Mouse (Mus musculus): ENCODE data around the gene Hs3st3b1. TPM values are rescaled to one million over a fixed set of nuclear protein-coding genes. Genes with fewer than 3 reads are reported as not detected.

Hs3st3b1 gene
- 1.9 and 2.1 TPM in 2 replicates for polyA plus RNA-seq (2012; rRNA removed)

DNA sequence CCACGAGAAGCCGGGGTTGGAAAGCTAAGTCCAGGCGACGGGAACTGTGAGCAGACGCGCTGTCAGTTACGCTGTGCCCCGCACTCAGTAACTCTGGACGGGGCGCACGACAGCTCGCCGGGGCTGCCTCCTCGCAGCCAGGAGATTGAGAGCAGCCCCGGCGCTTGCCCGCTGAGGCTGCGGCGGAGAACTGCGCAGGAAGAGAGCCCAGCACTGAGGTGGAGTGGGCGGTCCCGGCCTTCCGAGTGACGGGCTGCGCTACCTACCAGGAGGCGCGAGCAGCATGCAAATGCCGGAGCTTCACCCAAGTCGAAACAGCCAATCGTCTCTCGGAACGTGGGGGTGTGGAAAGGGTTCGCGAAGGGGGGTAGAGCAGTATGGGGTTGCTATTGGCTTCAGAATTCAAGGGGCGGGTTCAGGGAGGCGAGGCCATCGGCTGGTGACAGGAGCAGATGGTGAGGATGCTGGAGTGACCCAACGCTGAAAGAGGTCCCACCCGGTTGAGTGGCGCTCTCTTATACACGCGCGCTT, at the start of gene Hs3st3b1:
Gene Hs3st3b1 (minus strand): TSS at position 200 of the 531 bp plus-strand sequence.
- H3K36me3 ChIP-seq (ENCODE audit: control insufficient read depth, insufficient read depth, low read length) = no peaks in the 10 kb centered on the region
- TF ChIP-seq CTCF (IDR thresholded peaks at IDR 0.05; ENCODE audit: control insufficient read depth, insufficient read depth, insufficient replicate concordance, low read depth, low read length) (no peak), POLR2A (IDR thresholded peaks at IDR 0.05; ENCODE audit: control insufficient read depth, low read depth, low read length) (peak; percentile 42; the same call in 1 of the 2 replicates)
- peak within 1 kb of the TSS; percentile 75 for H3K4me3 ChIP-seq (ENCODE audit: control insufficient read depth, low read depth, low read length)
- peaks cover 11% of the 10 kb centered on the region for H3K27me3 ChIP-seq (ENCODE audit: control insufficient read depth, insufficient read depth, low read length)
- no peak within 1 kb of the TSS for H3K27ac ChIP-seq (ENCODE audit: control insufficient read depth, insufficient read depth, low read depth, low read length)
- H3K4me1 ChIP-seq (ENCODE audit: control insufficient read depth, insufficient read depth, low read length) = peaks cover 40% of the 10 kb centered on the region

- Histone ChIP-seq H3K27me3 (ENCODE audit: control insufficient read depth, insufficient read depth, low read length) (no peaks in the 10 kb centered on the region), H3K27ac (ENCODE audit: control insufficient read depth, insufficient read depth, low read depth, low read length) (no peak overlapping the region), H3K4me1 (ENCODE audit: control insufficient read depth, insufficient read depth, low read length) (peaks cover 3% of the 10 kb centered on the region), H3K36me3 (ENCODE audit: control insufficient read depth, insufficient read depth, low read length) (no peaks in the 10 kb centered on the region), H3K4me3 (ENCODE audit: control insufficient read depth, low read depth, low read length) (no peak overlapping the region)
- TF ChIP-seq POLR2A (IDR thresholded peaks at IDR 0.05; ENCODE audit: control insufficient read depth, low read depth, low read length) = no peak
- no peak for TF ChIP-seq CTCF (IDR thresholded peaks at IDR 0.05; ENCODE audit: control insufficient read depth, insufficient read depth, insufficient replicate concordance, low read depth, low read length)
These were observed 49.4 kb upstream of the Hs3st3b1 start for GRCm38 (mm10) chr11:63971462-63971861.

DNA sequence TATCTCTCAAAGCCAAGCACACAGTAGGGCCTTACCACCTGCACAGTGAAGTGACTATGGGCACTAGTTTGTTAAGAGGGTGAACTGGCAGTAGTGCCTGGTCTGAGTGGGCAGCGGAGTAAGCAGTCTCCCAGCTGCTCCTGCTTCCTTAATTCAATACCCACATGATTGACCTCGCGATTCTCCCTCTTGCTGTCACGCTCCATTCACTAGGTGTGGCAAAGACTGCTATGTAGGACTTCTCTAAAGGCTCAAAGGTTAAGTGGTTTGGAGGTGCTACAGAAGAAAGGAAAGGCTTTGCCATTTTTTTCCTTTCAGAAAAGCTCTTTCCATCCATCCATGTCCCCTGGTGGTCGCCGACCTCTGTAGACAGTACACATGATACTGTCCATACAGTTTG, 48.7 kb upstream of the Hs3st3b1 start:
- TF ChIP-seq CTCF (IDR thresholded peaks at IDR 0.05; ENCODE audit: control insufficient read depth, insufficient read depth, insufficient replicate concordance, low read depth, low read length) (no peak), POLR2A (IDR thresholded peaks at IDR 0.05; ENCODE audit: control insufficient read depth, low read depth, low read length) (no peak)
- no peak overlapping the region for H3K4me3 ChIP-seq (ENCODE audit: control insufficient read depth, low read depth, low read length)

DNA sequence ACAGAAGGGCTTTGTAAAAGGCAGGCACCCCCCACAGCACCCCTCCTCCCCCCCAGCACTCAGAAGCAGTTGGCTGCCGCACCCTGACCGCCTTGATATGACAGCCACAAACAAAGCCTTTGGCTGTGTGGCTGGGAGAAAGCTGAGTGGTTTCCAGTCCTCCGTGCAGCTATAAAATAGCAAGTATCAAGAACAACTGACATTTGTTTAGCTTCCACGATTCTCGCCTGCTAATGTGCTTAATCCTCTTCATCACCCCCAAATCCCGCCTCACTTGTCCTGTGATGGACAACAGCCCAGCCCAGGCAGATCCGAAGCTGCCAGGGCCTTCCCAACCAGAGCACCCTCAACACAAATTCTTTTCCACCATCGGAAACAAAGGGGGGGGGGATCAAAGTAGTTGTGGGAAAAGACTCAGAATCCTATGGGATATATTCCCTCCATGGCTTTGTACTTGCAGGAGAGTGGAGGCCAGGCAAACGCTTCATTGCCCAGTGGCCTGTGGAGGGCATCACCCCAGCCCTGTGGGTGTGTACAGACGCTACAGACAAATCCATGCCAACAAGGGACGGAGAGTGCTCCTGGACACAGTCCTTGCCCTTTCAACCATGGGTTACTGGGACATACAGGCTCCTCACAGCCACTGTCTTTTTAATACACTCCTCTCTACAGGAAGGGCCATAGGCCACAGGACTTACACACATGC, 47.3 kb upstream of the Hs3st3b1 start:
- Histone ChIP-seq H3K36me3 (ENCODE audit: control insufficient read depth, insufficient read depth, low read length) (no peaks in the 10 kb centered on the region), H3K4me3 (ENCODE audit: control insufficient read depth, low read depth, low read length) (no peak overlapping the region), H3K27me3 (ENCODE audit: control insufficient read depth, insufficient read depth, low read length) (no peaks in the 10 kb centered on the region), H3K27ac (ENCODE audit: control insufficient read depth, insufficient read depth, low read depth, low read length) (no peak overlapping the region), H3K4me1 (ENCODE audit: control insufficient read depth, insufficient read depth, low read length) (peaks cover 3% of the 10 kb centered on the region)
- no peak for TF ChIP-seq POLR2A (IDR thresholded peaks at IDR 0.05; ENCODE audit: control insufficient read depth, low read depth, low read length)
- TF ChIP-seq CTCF (IDR thresholded peaks at IDR 0.05; ENCODE audit: control insufficient read depth, insufficient read depth, insufficient replicate concordance, low read depth, low read length) = no peak

More for the DNA sequence above, 48.7 kb upstream of the Hs3st3b1 start:
- H3K27me3 ChIP-seq (ENCODE audit: control insufficient read depth, insufficient read depth, low read length) = no peaks in the 10 kb centered on the region
- peaks cover 3% of the 10 kb centered on the region for H3K4me1 ChIP-seq (ENCODE audit: control insufficient read depth, insufficient read depth, low read length)
- H3K36me3 ChIP-seq (ENCODE audit: control insufficient read depth, insufficient read depth, low read length) = no peaks in the 10 kb centered on the region
- H3K27ac ChIP-seq (ENCODE audit: control insufficient read depth, insufficient read depth, low read depth, low read length) = no peak overlapping the region

DNA sequence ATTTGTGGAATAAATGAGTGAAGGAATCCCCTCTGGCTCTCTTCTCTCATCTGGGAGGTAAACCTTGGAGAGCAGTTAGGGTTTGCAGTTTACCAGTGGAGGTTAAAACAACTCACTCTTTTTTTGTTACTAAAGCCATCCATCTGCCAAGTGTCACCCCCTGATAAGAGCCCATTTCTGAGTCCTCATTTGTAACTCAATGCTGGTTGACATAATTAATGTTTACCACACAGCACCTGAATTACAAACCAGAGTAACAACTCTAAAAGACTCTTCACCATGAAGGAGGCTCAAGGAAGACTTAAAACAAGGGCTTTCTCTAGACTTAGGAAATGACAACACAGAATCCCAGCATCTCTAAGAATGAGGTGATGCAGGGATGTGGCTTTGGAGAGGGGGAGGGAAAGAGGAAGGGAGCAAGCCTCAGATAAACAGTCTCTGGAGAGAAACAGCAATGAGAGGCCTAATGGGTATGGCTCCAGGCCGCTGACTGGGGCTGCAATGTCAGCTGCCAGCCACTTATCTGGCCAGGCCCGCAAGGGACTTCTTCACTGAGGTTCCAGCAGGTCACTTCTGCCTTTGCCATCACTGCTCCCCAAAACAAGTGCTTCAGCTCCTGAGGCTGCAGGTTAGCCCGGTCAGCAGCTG, 46.4 kb upstream of the Hs3st3b1 start:
- Histone ChIP-seq H3K27ac (ENCODE audit: control insufficient read depth, insufficient read depth, low read depth, low read length) (no peak overlapping the region), H3K36me3 (ENCODE audit: control insufficient read depth, insufficient read depth, low read length) (no peaks in the 10 kb centered on the region), H3K4me1 (ENCODE audit: control insufficient read depth, insufficient read depth, low read length) (no peaks in the 10 kb centered on the region), H3K27me3 (ENCODE audit: control insufficient read depth, insufficient read depth, low read length) (no peaks in the 10 kb centered on the region), H3K4me3 (ENCODE audit: control insufficient read depth, low read depth, low read length) (no peak overlapping the region)
- TF ChIP-seq CTCF (IDR thresholded peaks at IDR 0.05; ENCODE audit: control insufficient read depth, insufficient read depth, insufficient replicate concordance, low read depth, low read length) = no peak
- no peak for TF ChIP-seq POLR2A (IDR thresholded peaks at IDR 0.05; ENCODE audit: control insufficient read depth, low read depth, low read length)

DNA sequence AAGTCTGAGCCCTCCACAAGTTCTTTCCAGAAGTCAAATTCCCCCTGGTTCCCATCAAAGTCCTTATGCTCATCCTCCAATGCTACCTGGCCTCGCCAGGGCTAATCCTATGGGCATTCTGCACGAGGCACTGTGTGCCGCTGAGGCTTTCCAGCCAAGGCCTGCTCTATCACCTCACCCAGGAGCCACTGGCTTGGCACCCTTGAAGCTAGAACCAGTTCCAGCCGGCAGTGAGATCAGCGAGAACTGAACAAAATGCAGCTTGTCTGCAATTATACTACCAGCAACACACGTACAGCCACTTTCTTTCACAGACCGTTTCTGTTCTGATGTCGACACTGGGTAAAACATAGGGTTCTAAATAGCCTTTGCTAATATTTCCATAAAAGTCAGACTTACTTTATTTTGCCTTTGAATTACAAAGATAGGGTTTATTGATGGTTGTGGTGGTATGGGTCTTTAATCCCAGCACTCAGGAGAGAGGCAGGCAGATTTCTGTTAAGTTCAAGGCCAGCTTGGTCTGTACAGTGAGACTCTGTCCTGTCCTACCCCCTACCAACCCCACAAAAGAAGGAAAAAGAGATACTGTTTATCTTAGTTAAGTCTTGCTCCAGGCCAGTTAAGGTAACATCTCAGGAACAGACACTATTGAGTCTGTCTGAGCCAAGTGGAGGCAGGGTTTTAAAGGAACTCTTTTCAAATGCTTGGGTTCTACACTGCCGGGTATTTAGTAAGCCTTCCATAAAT, 45.7 kb upstream of the Hs3st3b1 start:
- TF ChIP-seq CTCF (IDR thresholded peaks at IDR 0.05; ENCODE audit: control insufficient read depth, insufficient read depth, insufficient replicate concordance, low read depth, low read length) = no peak
- no peak for TF ChIP-seq POLR2A (IDR thresholded peaks at IDR 0.05; ENCODE audit: control insufficient read depth, low read depth, low read length)
- Histone ChIP-seq H3K27ac (ENCODE audit: control insufficient read depth, insufficient read depth, low read depth, low read length) (no peak overlapping the region), H3K4me1 (ENCODE audit: control insufficient read depth, insufficient read depth, low read length) (no peaks in the 10 kb centered on the region), H3K4me3 (ENCODE audit: control insufficient read depth, low read depth, low read length) (no peak overlapping the region), H3K36me3 (ENCODE audit: control insufficient read depth, insufficient read depth, low read length) (no peaks in the 10 kb centered on the region), H3K27me3 (ENCODE audit: control insufficient read depth, insufficient read depth, low read length) (no peaks in the 10 kb centered on the region)

DNA sequence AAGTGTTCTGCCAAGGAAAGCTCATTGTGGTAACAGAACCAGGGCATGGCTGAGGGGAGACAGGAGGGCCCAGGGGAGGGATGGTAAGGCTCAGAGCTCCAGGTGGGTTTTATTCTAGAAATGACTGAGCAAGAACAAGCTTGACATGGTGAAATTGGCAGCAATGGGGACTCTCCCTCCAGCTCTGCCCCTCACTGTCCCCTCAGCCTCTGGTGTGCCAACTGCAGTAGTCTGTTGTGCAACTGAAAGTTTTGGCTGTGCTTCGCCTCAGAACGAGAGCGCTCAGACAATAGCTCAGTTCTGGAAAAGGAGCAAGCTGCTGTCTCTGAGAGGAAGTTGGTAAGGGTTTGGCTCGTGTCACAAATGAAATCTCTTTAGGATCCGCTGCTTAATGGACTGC, 43.3 kb upstream of the Hs3st3b1 start:
- Histone ChIP-seq H3K27me3 (ENCODE audit: control insufficient read depth, insufficient read depth, low read length) (no peaks in the 10 kb centered on the region), H3K4me1 (ENCODE audit: control insufficient read depth, insufficient read depth, low read length) (no peaks in the 10 kb centered on the region), H3K4me3 (ENCODE audit: control insufficient read depth, low read depth, low read length) (no peak overlapping the region), H3K36me3 (ENCODE audit: control insufficient read depth, insufficient read depth, low read length) (no peaks in the 10 kb centered on the region), H3K27ac (ENCODE audit: control insufficient read depth, insufficient read depth, low read depth, low read length) (no peak overlapping the region)
- TF ChIP-seq CTCF (IDR thresholded peaks at IDR 0.05; ENCODE audit: control insufficient read depth, insufficient read depth, insufficient replicate concordance, low read depth, low read length) = no peak
- no peak for TF ChIP-seq POLR2A (IDR thresholded peaks at IDR 0.05; ENCODE audit: control insufficient read depth, low read depth, low read length)
